ENCODE assay signal across 10 mouse cellular contexts in genomic region chr13:46420095-46420494, GRCm38 (mm10). TPM values are rescaled to one million over a fixed set of nuclear protein-coding genes. Genes with fewer than 3 reads are reported as not detected.
DNase-seq lines count a peak whose midpoint lies in the region; ATAC-seq lines count a peak whose summit lies in the region.
"Had no signal": no experiment of that assay in that cellular context is flagged by ENCODE, and none has a peak within 500 bp of the region (broad histone marks: within the 10 kb centered on the region; RNA-seq: fewer than 3 reads in every experiment).

No protein-coding gene starts in this region.

- peaks cover 17% of the 10 kb centered on the region for H3K4me1 ChIP-seq in heart, embryonic 12.5 days (replicated peaks)
- no peaks in the 10 kb centered on the region for H3K4me1 ChIP-seq in embryonic facial prominence, embryonic 11.5 days (ENCODE audit: control insufficient read depth, insufficient read depth, low read length)
- no peaks in the 10 kb centered on the region for H3K4me1 ChIP-seq in hindbrain, embryonic 11.5 days (replicated peaks; ENCODE audit: control insufficient read depth, insufficient read depth, low read length)
- peaks cover 14% of the 10 kb centered on the region for H3K4me1 ChIP-seq in midbrain, embryonic 15.5 days

- peak overlapping the region; percentile 98 for H3K27ac ChIP-seq in heart, embryonic 12.5 days (ENCODE audit: poor library complexity, severe bottlenecking)
- H3K27ac ChIP-seq in embryonic facial prominence, embryonic 11.5 days (replicated peaks; ENCODE audit: low read depth, low read length): no peak overlapping the region
- H3K27ac ChIP-seq in hindbrain, embryonic 11.5 days (ENCODE audit: low read depth, low read length): no peak overlapping the region
- H3K27ac ChIP-seq in midbrain, embryonic 15.5 days: peak overlapping the region; percentile 51; the same call in 1 of the 2 replicates
- H3K27ac ChIP-seq: liver, embryonic 14.5 days had no signal

- H3K27me3 ChIP-seq in heart, embryonic 12.5 days (replicated peaks): no peaks in the 10 kb centered on the region
- H3K27me3 ChIP-seq in embryonic facial prominence, embryonic 11.5 days (ENCODE audit: control insufficient read depth, insufficient read depth, low read length): peaks cover 4% of the 10 kb centered on the region; the same call in 1 of the 2 replicates
- H3K27me3 ChIP-seq in hindbrain, embryonic 11.5 days (ENCODE audit: control insufficient read depth, insufficient read depth, low read length): no peaks in the 10 kb centered on the region
- H3K27me3 ChIP-seq in midbrain, embryonic 15.5 days (replicated peaks): no peaks in the 10 kb centered on the region
- H3K27me3 ChIP-seq: CH12.LX had no signal

- no peak for DNase-seq in heart, postnatal 14 days
- DNase-seq in embryonic facial prominence, embryonic 11.5 days (ENCODE audit: low spot score): no peak
- peak; percentile 26 for DNase-seq in hindbrain, embryonic 11.5 days (ENCODE audit: low spot score)
- DNase-seq in thymus, postnatal 36 days: no peak
- no peak for DNase-seq in natural killer cell, adult 2 months (ENCODE audit: low spot score in 2 of 2)
- no peak for DNase-seq in spleen, postnatal 14 days (ENCODE audit: low spot score in 2 of 2)

- no peaks in the 10 kb centered on the region for H3K9me3 ChIP-seq in heart, embryonic 12.5 days (replicated peaks)
- no peaks in the 10 kb centered on the region for H3K9me3 ChIP-seq in embryonic facial prominence, embryonic 11.5 days (replicated peaks; ENCODE audit: control insufficient read depth, low read length)
- H3K9me3 ChIP-seq in hindbrain, embryonic 11.5 days (ENCODE audit: control insufficient read depth, low read length): no peaks in the 10 kb centered on the region
- H3K9me3 ChIP-seq in midbrain, embryonic 15.5 days: no peaks in the 10 kb centered on the region

- 2% methylated on average over 3 of the region's 3 CpGs for WGBS in heart, embryonic 12.5 days
- 15% methylated on average over 3 of the region's 3 CpGs for WGBS in embryonic facial prominence, embryonic 11.5 days
- WGBS in hindbrain, embryonic 11.5 days: 10% methylated on average over 3 of the region's 3 CpGs
- 3% methylated on average over 3 of the region's 3 CpGs for WGBS in midbrain, embryonic 15.5 days

- ATAC-seq in heart, embryonic 12.5 days (ENCODE audit: insufficient number of reproducible peaks, low FRiP score): peak; percentile 4; the same call in 1 of the 2 replicates
- no peak for ATAC-seq in embryonic facial prominence, embryonic 11.5 days (replicated peaks; ENCODE audit: insufficient number of reproducible peaks, low FRiP score, low TSS enrichment, low read depth)
- ATAC-seq in hindbrain, embryonic 11.5 days (ENCODE audit: low FRiP score): no peak
- ATAC-seq in midbrain, embryonic 15.5 days (replicated peaks): no peak

- H3K36me3 ChIP-seq in heart, embryonic 12.5 days: peaks cover 19% of the 10 kb centered on the region
- no peaks in the 10 kb centered on the region for H3K36me3 ChIP-seq in embryonic facial prominence, embryonic 11.5 days (replicated peaks; ENCODE audit: control insufficient read depth, insufficient read depth, low read depth, low read length)
- no peaks in the 10 kb centered on the region for H3K36me3 ChIP-seq in hindbrain, embryonic 11.5 days (ENCODE audit: control insufficient read depth, insufficient read depth, low read length)
- no peaks in the 10 kb centered on the region for H3K36me3 ChIP-seq in midbrain, embryonic 15.5 days (replicated peaks)

- intact Hi-C loops in heart, postnatal 14 days (cut with DNase I): loop anchor here (5.0 kb wide), 2 partner anchors 82 to 132 kb away; partner anchors contain the start of gene Cap2

- H3K4me3 ChIP-seq in heart, embryonic 12.5 days: peak overlapping the region; percentile 79
- peak overlapping the region; percentile 57 for H3K4me3 ChIP-seq in embryonic facial prominence, embryonic 11.5 days (ENCODE audit: low read depth, low read length)
- H3K4me3 ChIP-seq in hindbrain, embryonic 11.5 days (ENCODE audit: low read depth, low read length): peak overlapping the region; percentile 39
- H3K4me3 ChIP-seq in midbrain, embryonic 15.5 days: peak overlapping the region; percentile 71

- H3K9ac ChIP-seq in heart, embryonic 12.5 days: peak overlapping the region; percentile 97
- no peak overlapping the region for H3K9ac ChIP-seq in embryonic facial prominence, embryonic 11.5 days (replicated peaks; ENCODE audit: low read length)
- H3K9ac ChIP-seq in hindbrain, embryonic 11.5 days (ENCODE audit: low read depth, low read length): no peak overlapping the region; the same call in 1 of the 2 replicates
- H3K9ac ChIP-seq in midbrain, embryonic 15.5 days: peak overlapping the region; percentile 61
- H3K9ac ChIP-seq: liver, embryonic 14.5 days had no signal

- H3K4me2 ChIP-seq in heart, embryonic 12.5 days: peak overlapping the region; percentile 70
- peak overlapping the region; percentile 10 for H3K4me2 ChIP-seq in embryonic facial prominence, embryonic 11.5 days (ENCODE audit: low read depth, low read length)
- peak overlapping the region; percentile 50 for H3K4me2 ChIP-seq in hindbrain, embryonic 11.5 days (replicated peaks; ENCODE audit: low read depth, low read length)
- peak overlapping the region; percentile 99 for H3K4me2 ChIP-seq in midbrain, embryonic 15.5 days

RNA-seq across cellular contexts. Expression of gene Rbm24, which starts 1.9 kb away (rescaled TPM):
- polyA plus RNA-seq in heart, embryonic 12.5 days (2016; fragmentation: Nextera tagmentation; extraction: Ambion mirVana): 73.3 and 73.4 TPM in 2 replicates
- total RNA-seq in heart, postnatal 14 days (2021): 100 to 1,000 TPM; 223 to 227 TPM
- polyA plus RNA-seq in embryonic facial prominence, embryonic 11.5 days (2014; fragmentation: Nextera tagmentation; extraction: Ambion mirVana): 3.6 and 5.5 TPM in 2 replicates
- polyA plus RNA-seq in hindbrain, embryonic 11.5 days (2014; fragmentation: Nextera tagmentation; extraction: Ambion mirVana): 2.4 and 2.5 TPM in 2 replicates
- polyA plus RNA-seq in midbrain, embryonic 15.5 days (2015; fragmentation: Nextera tagmentation; extraction: Ambion mirVana): 4.2 and 5.5 TPM in 2 replicates
- total RNA-seq: CH12.LX had no signal

Comparison
In these comparisons a context has a peak if more than half of its experiments do, and no peak if none do; other contexts are left out.
1. H3K27ac ChIP-seq: peak in heart, embryonic 12.5 days (single experiment) and midbrain, embryonic 15.5 days (single experiment); none in embryonic facial prominence, embryonic 11.5 days (single experiment) and hindbrain, embryonic 11.5 days (single experiment).
2. H3K4me2 ChIP-seq: peak in every context shown above with its lines; median percentile 99 in midbrain, embryonic 15.5 days; 70 in heart, embryonic 12.5 days; 50 in hindbrain, embryonic 11.5 days; 10 in embryonic facial prominence, embryonic 11.5 days.
3. H3K9ac ChIP-seq: peak in heart, embryonic 12.5 days (single experiment) and midbrain, embryonic 15.5 days (single experiment); none in embryonic facial prominence, embryonic 11.5 days (single experiment) and hindbrain, embryonic 11.5 days (single experiment).
4. RNA of gene Rbm24, which starts 1.9 kb away (polyA plus RNA-seq): 73.3 to 73.4 TPM in heart, embryonic 12.5 days; 3.6 to 5.5 TPM in embryonic facial prominence, embryonic 11.5 days, 4.2 to 5.5 TPM in midbrain, embryonic 15.5 days and 2.4 to 2.5 TPM in hindbrain, embryonic 11.5 days; every median in the first group is over 10 times any median in the second.
5. Peak in every context shown above with its lines, with median percentiles within 50 percentile points of each other: H3K4me3 ChIP-seq.